Mouse (Mus musculus) testis, postnatal 10 days (tissue): ENCODE measurements around the gene Cpm.
A peak's percentile ranks its signal among the peaks of the same experiment; 100 is the strongest.
"Not testable (repeated sequence)": the region's sequence is repeated elsewhere in the genome, so short reads cannot be mapped to it uniquely, and the experiment has no call there.

Experiments
- DNase-seq: peaks from one replicate; pipeline ENCODE4 v3.0.0; 2021; ENCODE audit warnings: low spot score

Cpm gene

GRCm38 (mm10) chr10:117702024-117702833 lies 72.9 kb downstream of the Cpm start:
- no peak for DNase-seq

GRCm38 (mm10) chr10:117703506-117703905 lies 74.2 kb downstream of the Cpm start:
- DNase-seq = no peak

- not testable (repeated sequence) for DNase-seq
Observed at GRCm38 (mm10) chr10:117704314-117704963, 75.1 kb downstream of the Cpm start.

GRCm38 (mm10) chr10:117704964-117705335 lies 75.7 kb downstream of the Cpm start:
- no peak for DNase-seq

GRCm38 (mm10) chr10:117705806-117706205 lies 76.5 kb downstream of the Cpm start:
- no peak for DNase-seq

GRCm38 (mm10) chr10:117706440-117706839 lies 77.1 kb downstream of the Cpm start:
- DNase-seq = no peak

- no peak for DNase-seq
Observed at GRCm38 (mm10) chr10:117707114-117707838, 78.0 kb downstream of the Cpm start.

GRCm38 (mm10) chr10:117708376-117708775 lies 79.1 kb downstream of the Cpm start:
- DNase-seq = no peak

- DNase-seq = no peak
Observed at GRCm38 (mm10) chr10:117708856-117709255, 79.6 kb downstream of the Cpm start.

GRCm38 (mm10) chr10:117709326-117709830 lies 80.1 kb downstream of the Cpm start:
- DNase-seq = no peak

GRCm38 (mm10) chr10:117709930-117710603 lies 80.8 kb downstream of the Cpm start:
- peak; percentile 86 for DNase-seq

- peak; percentile 99 for DNase-seq
Observed at GRCm38 (mm10) chr10:117710604-117711141, 81.4 kb downstream of the Cpm start, which contains the start of gene Mdm2. Gene Mdm2, minus strand, starts transcription at chr10:117710758.

- no peak for DNase-seq
Observed at GRCm38 (mm10) chr10:117711408-117711807, 82.1 kb downstream of the Cpm start.

GRCm38 (mm10) chr10:117712191-117712754 lies 83.0 kb downstream of the Cpm start:
- no peak for DNase-seq

- no peak for DNase-seq
Observed at GRCm38 (mm10) chr10:117712871-117713270, 83.6 kb downstream of the Cpm start.

- DNase-seq = no peak
Observed at GRCm38 (mm10) chr10:117713466-117713865, 84.2 kb downstream of the Cpm start.

GRCm38 (mm10) chr10:117714048-117714545 lies 84.8 kb downstream of the Cpm start:
- DNase-seq = no peak

GRCm38 (mm10) chr10:117714928-117715500 lies 85.7 kb downstream of the Cpm start:
- no peak for DNase-seq

- DNase-seq = not testable (repeated sequence)
Observed at GRCm38 (mm10) chr10:117715654-117716053, 86.4 kb downstream of the Cpm start.

- DNase-seq = no peak
Observed at GRCm38 (mm10) chr10:117716686-117717085, 87.4 kb downstream of the Cpm start.

GRCm38 (mm10) chr10:117717583-117717982 lies 88.3 kb downstream of the Cpm start:
- peak; percentile 62 for DNase-seq
